8 mouse cellular contexts compared by ENCODE assay signal in genomic region chr19:23759322-23759945, GRCm38 (mm10). TPM values are rescaled to one million over a fixed set of nuclear protein-coding genes. Genes with fewer than 3 reads are reported as not detected.
DNase-seq lines count a peak whose midpoint lies in the region; ATAC-seq and TF ChIP-seq lines count a peak whose summit lies in the region.

No protein-coding gene starts in this region.

- in situ Hi-C loops in ES-E14 (cut with MboI; ENCODE audit: low sequenced_read_pairs in 2 of 2, unreplicated experiment in 2 of 2) = no loop called here

- H3K4me3 ChIP-seq in gastrocnemius, adult 2 months = peak overlapping the region; percentile 89
- peak overlapping the region; percentile 72 to 74 for H3K4me3 ChIP-seq in ES-E14 (ENCODE audit: insufficient read depth in 1 of 2, low read depth in 1 of 2, low read length in 2 of 2, poor library complexity in 1 of 2, severe bottlenecking in 1 of 2)
- H3K4me3 ChIP-seq in embryonic fibroblast, embryonic 13.5 days (ENCODE audit: insufficient read depth, low read length) = peak overlapping the region; percentile 78
- peak overlapping the region; percentile 82 for H3K4me3 ChIP-seq in hindbrain, embryonic 16.5 days (ENCODE audit: low read length)
- peak overlapping the region; percentile 73 for H3K4me3 ChIP-seq in lung, postnatal 0 days (ENCODE audit: low read depth, low read length)
- peak overlapping the region; percentile 72 for H3K4me3 ChIP-seq in stomach, embryonic 15.5 days (replicated peaks)

- DNase-seq in gastrocnemius, adult 2 months = no peak
- DNase-seq in gastrocnemius, postnatal 10 days = no peak
- peak; percentile 9 for DNase-seq in ES-E14 (ENCODE audit: low read depth, low spot score)
- DNase-seq in lung, postnatal 0 days (ENCODE audit: low spot score) = peak; percentile 21
- no peak for DNase-seq in thymus, adult 18-20 months

- H3K9me3 ChIP-seq in ES-E14 (ENCODE audit: control insufficient read depth, insufficient read depth, low read depth, low read length) = no peaks in the 10 kb centered on the region
- no peaks in the 10 kb centered on the region for H3K9me3 ChIP-seq in hindbrain, embryonic 16.5 days (ENCODE audit: control insufficient read depth, low read length)
- no peaks in the 10 kb centered on the region for H3K9me3 ChIP-seq in lung, postnatal 0 days (ENCODE audit: low read length)
- no peaks in the 10 kb centered on the region for H3K9me3 ChIP-seq in stomach, embryonic 15.5 days

- H3K27ac ChIP-seq in gastrocnemius, adult 2 months = peak overlapping the region; percentile 92
- no peak overlapping the region for H3K27ac ChIP-seq in ES-E14 (ENCODE audit: insufficient read depth, low read depth, low read length, poor library complexity, severe bottlenecking)
- no peak overlapping the region for H3K27ac ChIP-seq in embryonic fibroblast, embryonic 13.5 days (ENCODE audit: insufficient read depth, low read length)
- peak overlapping the region; percentile 99 for H3K27ac ChIP-seq in hindbrain, embryonic 16.5 days (ENCODE audit: low read depth, low read length)
- H3K27ac ChIP-seq in lung, postnatal 0 days (ENCODE audit: low read length) = no peak overlapping the region
- H3K27ac ChIP-seq in stomach, embryonic 15.5 days = 0 out of 2 replicates have a peak overlapping the region, but pooled peaks have one; percentile 33

- no peak overlapping the region; the same call in 1 of the 2 replicates for H3K9ac ChIP-seq in ES-E14 (ENCODE audit: insufficient read depth, low read depth, low read length, poor library complexity, severe bottlenecking)
- peak overlapping the region; percentile 94 for H3K9ac ChIP-seq in hindbrain, embryonic 16.5 days (ENCODE audit: low read depth, low read length)
- H3K9ac ChIP-seq in lung, postnatal 0 days (replicated peaks; ENCODE audit: low read depth) = no peak overlapping the region
- H3K9ac ChIP-seq in stomach, embryonic 15.5 days = no peak overlapping the region

- no peaks in the 10 kb centered on the region for H3K27me3 ChIP-seq in hindbrain, embryonic 16.5 days (replicated peaks; ENCODE audit: control insufficient read depth, insufficient read depth, low read length)
- H3K27me3 ChIP-seq in lung, postnatal 0 days (replicated peaks; ENCODE audit: insufficient read depth, low read length) = no peaks in the 10 kb centered on the region; the same call in 1 of the 2 replicates
- H3K27me3 ChIP-seq in stomach, embryonic 15.5 days (replicated peaks) = peaks cover 11% of the 10 kb centered on the region; the same call in 1 of the 2 replicates

- peak; percentile 29; the same call in 1 of the 2 replicates for ATAC-seq in hindbrain, embryonic 16.5 days
- ATAC-seq in lung, postnatal 0 days = no peak
- no peak for ATAC-seq in stomach, embryonic 15.5 days (ENCODE audit: insufficient read depth, low FRiP score, low read depth)

- peaks cover 2% of the 10 kb centered on the region in 2 experiments; a peak in 1 of 4 replicates for H3K4me1 ChIP-seq in ES-E14 (ENCODE audit: control insufficient read depth in 2 of 2, insufficient read depth in 2 of 2, low read length in 2 of 2, poor library complexity in 1 of 2)
- H3K4me1 ChIP-seq in embryonic fibroblast, embryonic 13.5 days (ENCODE audit: control insufficient read depth, insufficient read depth, low read length) = no peaks in the 10 kb centered on the region
- H3K4me1 ChIP-seq in hindbrain, embryonic 16.5 days (ENCODE audit: control insufficient read depth, insufficient read depth, low read depth, low read length) = peaks cover 13% of the 10 kb centered on the region
- H3K4me1 ChIP-seq in lung, postnatal 0 days (ENCODE audit: insufficient read depth, low read depth, low read length) = no peaks in the 10 kb centered on the region
- 0 out of 2 replicates have a peak, but pooled peaks cover 4% of the 10 kb centered on the region for H3K4me1 ChIP-seq in stomach, embryonic 15.5 days

- H3K36me3 ChIP-seq in ES-E14 (ENCODE audit: control insufficient read depth, insufficient read depth, low read length, poor library complexity, severe bottlenecking) = no peaks in the 10 kb centered on the region
- H3K36me3 ChIP-seq in hindbrain, embryonic 16.5 days (ENCODE audit: control insufficient read depth, insufficient read depth, low read length) = no peaks in the 10 kb centered on the region
- no peaks in the 10 kb centered on the region for H3K36me3 ChIP-seq in lung, postnatal 0 days (ENCODE audit: insufficient read depth, low read length)
- H3K36me3 ChIP-seq in stomach, embryonic 15.5 days = no peaks in the 10 kb centered on the region

- intact Hi-C loops in gastrocnemius, adult 2 months (cut with DNase I) = loop anchor here (2.0 to 10.0 kb wide), 2 partner anchors 73 to 205 kb away; partner anchors contain the start of gene Ptar1

- no peak for TF ChIP-seq EP300 in lung, postnatal 0 days (IDR thresholded peaks at IDR 0.05)

- 1% methylated on average over 17 of the region's 17 CpGs for WGBS in hindbrain, embryonic 16.5 days
- 4% methylated on average over 17 of the region's 17 CpGs for WGBS in lung, postnatal 0 days
- 3% methylated on average over 17 of the region's 17 CpGs for WGBS in stomach, embryonic 15.5 days

- TF ChIP-seq POLR2A in embryonic fibroblast, embryonic 13.5 days (IDR thresholded peaks at IDR 0.05; ENCODE audit: low read depth, low read length) = no peak

- TF ChIP-seq CTCF in gastrocnemius, adult 2 months (IDR thresholded peaks at IDR 0.05) = no peak
- TF ChIP-seq CTCF in embryonic fibroblast, embryonic 13.5 days (IDR thresholded peaks at IDR 0.05; ENCODE audit: borderline replicate concordance, insufficient read depth, low read length) = no peak
- TF ChIP-seq CTCF in lung, postnatal 0 days (IDR thresholded peaks at IDR 0.05) = no peak

- H3K4me2 ChIP-seq in hindbrain, embryonic 16.5 days (ENCODE audit: low read length) = peak overlapping the region; percentile 84
- H3K4me2 ChIP-seq in lung, postnatal 0 days (replicated peaks; ENCODE audit: low read depth, low read length) = peak overlapping the region; percentile 90
- peak overlapping the region; percentile 94 for H3K4me2 ChIP-seq in stomach, embryonic 15.5 days

TF ChIP-seq in ES-E14, 5 proteins besides CTCF, POLR2A, EP300 and RAD21:
- TF ChIP-seq HCFC1 (IDR thresholded peaks at IDR 0.05; ENCODE audit: borderline replicate concordance, insufficient read depth, low read length) = no peak
- TF ChIP-seq ZNF384 (IDR thresholded peaks at IDR 0.05; ENCODE audit: low read depth, low read length) = no peak
- no peak for TF ChIP-seq MAFK (IDR thresholded peaks at IDR 0.05; ENCODE audit: insufficient read depth, low read depth, low read length)
- TF ChIP-seq CHD2 (IDR thresholded peaks at IDR 0.05; ENCODE audit: low read depth, low read length) = no peak
- no peak for TF ChIP-seq ZC3H11A (IDR thresholded peaks at IDR 0.05; ENCODE audit: borderline replicate concordance, low read depth, low read length)

RNA-seq across cellular contexts. Expression of gene Apba1, which starts 0.7 kb away (rescaled TPM):
- total RNA-seq in gastrocnemius, adult 2 months (2021) = 1 to 10 TPM in 1 of 2 experiments, under 1 TPM in 1; 0.74 to 1.7 TPM
- total RNA-seq in gastrocnemius, postnatal 10 days (2021) = 1 to 10 TPM; 3.6 to 4.2 TPM
- total RNA-seq in ES-E14 (2012; rRNA removed) = 0.16 and 0.22 TPM in 2 replicates
- 2.0 and 7.5 TPM in 2 replicates for polyA plus RNA-seq in embryonic fibroblast, embryonic 13.5 days (2011; ENCODE audit: insufficient read length, low read depth, missing spikeins)
- 12.7 and 13.3 TPM in 2 replicates for polyA plus RNA-seq in hindbrain, embryonic 16.5 days (2015; fragmentation: Nextera tagmentation; extraction: Ambion mirVana)
- 0.45 and 0.49 TPM in 2 replicates for polyA plus RNA-seq in lung, postnatal 0 days (2015; fragmentation: Nextera tagmentation; extraction: Ambion mirVana)
- 0.55 and 0.62 TPM in 2 replicates for polyA plus RNA-seq in stomach, embryonic 15.5 days (2015; fragmentation: Nextera tagmentation; extraction: Ambion mirVana)

Comparison
In these comparisons a context has a peak if more than half of its experiments do, and no peak if none do; other contexts are left out.
1. DNase-seq: peak in ES-E14 (single experiment) and lung, postnatal 0 days (single experiment); none in gastrocnemius, adult 2 months (single experiment), gastrocnemius, postnatal 10 days (single experiment) and thymus, adult 18-20 months (0 of 2).
2. H3K27ac ChIP-seq: peak in gastrocnemius, adult 2 months (single experiment), hindbrain, embryonic 16.5 days (single experiment) and stomach, embryonic 15.5 days (single experiment); none in ES-E14 (single experiment), embryonic fibroblast, embryonic 13.5 days (single experiment) and lung, postnatal 0 days (single experiment).
3. Peak in every context shown above with its lines, with median percentiles within 50 percentile points of each other: H3K4me3 ChIP-seq and H3K4me2 ChIP-seq.